Mouse (Mus musculus) left cerebral cortex, adult 6 months (tissue): ENCODE data around the gene Dclre1a. TPM values are rescaled to one million over a fixed set of nuclear protein-coding genes. Genes with fewer than 3 reads are reported as not detected.

Experiments used
- long read RNA-seq, 2 experiments: library from polyadenylated mRNA; unstranded; transcript quantifications; one replicate each; pipeline ENCODE4 v2.0.0; 2019 to 2020
- polyA plus RNA-seq: library from polyadenylated mRNA; unstranded; fragments of <200 nt; fragmentation: Nextera tagmentation; gene quantifications from 2 replicates; pipeline ENCODE4 v1.2.3, GENCODE M21; 2021

Gene Dclre1a
- 6.7 and 7.2 TPM in 2 replicates for polyA plus RNA-seq
- long read RNA-seq, experiment 1, partial matches to known transcripts = 6 of 13 reads
- long read RNA-seq, experiment 1, other reads (novel, unspliced or antisense) = 6 of 13 reads
- long read RNA-seq, experiment 2, partial matches to known transcripts = 0 of 2 reads
- long read RNA-seq, experiment 2, other reads (novel, unspliced or antisense) = 1 of 2 reads

GRCm38 (mm10) chr19:56547456-56548229 lies at the start of gene Dclre1a:
TSS of gene Dclre1a (minus strand) at chr19:56548222.

GRCm38 (mm10) chr19:56548230-56549032 lies 409 bp upstream of the Dclre1a start, which contains the start of gene Nhlrc2:
TSS of gene Nhlrc2 (plus strand) at chr19:56548261.

Other genes starting within 250 kb of the Dclre1a start
- 0.19 and 0.27 TPM in 2 replicates for gene Nrap, start 158.2 kb downstream of the Dclre1a start, polyA plus RNA-seq
- gene Casp7, start 151.1 kb downstream of the Dclre1a start, polyA plus RNA-seq = 3.0 and 3.3 TPM in 2 replicates
- 0.25 and 0.33 TPM in 2 replicates for gene Plekhs1, start 86.6 kb downstream of the Dclre1a start, polyA plus RNA-seq
- 1.5 and 2.0 TPM in 2 replicates for gene Nhlrc2, start within 50 bp of the Dclre1a start, polyA plus RNA-seq
- gene Adrb1, start 174.0 kb upstream of the Dclre1a start, polyA plus RNA-seq = 2.9 and 16.6 TPM in 2 replicates